Mouse (Mus musculus): Measurements from ENCODE around the gene Cnn1. TPM values are rescaled to one million over a fixed set of nuclear protein-coding genes. Genes with fewer than 3 reads are reported as not detected.
"Not testable (repeated sequence)": the region's sequence is repeated elsewhere in the genome, so short reads cannot be mapped to it uniquely, and the experiment has no call there.

Gene Cnn1
- polyA plus RNA-seq, 1 experiment from 2014 or later = 0.66 TPM

GRCm38 (mm10) chr9:22069881-22070553 is 29.0 kb upstream of the Cnn1 start:
- Histone ChIP-seq H3K27me3 (ENCODE audit: control insufficient read depth, insufficient read depth, low read length) (no peaks in the 10 kb centered on the region), H3K9me3 (ENCODE audit: control insufficient read depth, low read length) (no peaks in the 10 kb centered on the region), H3K36me3 (ENCODE audit: control insufficient read depth, insufficient read depth, low read length) (peaks cover 15% of the 10 kb centered on the region), H3K27ac (ENCODE audit: low read depth, low read length) (peak overlapping the region; percentile 98; the same call in 1 of the 2 replicates), H3K4me3 (ENCODE audit: low read depth, low read length) (peak overlapping the region; percentile 83), H3K9ac (replicated peaks; ENCODE audit: low read depth, low read length) (peak overlapping the region; percentile 94; the same call in 1 of the 2 replicates), H3K4me1 (ENCODE audit: control insufficient read depth, insufficient read depth, low read length) (peaks cover 12% of the 10 kb centered on the region), H3K4me2 (ENCODE audit: low read depth, low read length) (peak overlapping the region; percentile 52)
- 77% methylated on average over 4 of the region's 4 CpGs for WGBS
- peak; percentile 8; the same call in 1 of the 2 replicates for ATAC-seq (ENCODE audit: low read depth)

GRCm38 (mm10) chr9:22070791-22071573 is 28.0 kb upstream of the Cnn1 start, which contains the start of the genes Gm49318 and Zfp653:
Gm49318 (minus strand) TSS chr9:22071259.
Zfp653 (minus strand) TSS chr9:22071376.
- no peaks in the 10 kb centered on the region for H3K9me3 ChIP-seq (ENCODE audit: control insufficient read depth, low read length)
- ATAC-seq (ENCODE audit: low read depth) = peak; percentile 98
- H3K27ac ChIP-seq (ENCODE audit: low read depth, low read length) = peak within 1 kb of the TSS; percentile 98
- H3K4me3 ChIP-seq (ENCODE audit: low read depth, low read length) = peak within 1 kb of the TSS; percentile 83
- peak within 1 kb of the TSS; percentile 94 for H3K9ac ChIP-seq (replicated peaks; ENCODE audit: low read depth, low read length)
- H3K27me3 ChIP-seq (ENCODE audit: control insufficient read depth, insufficient read depth, low read length) = no peaks in the 10 kb centered on the region
- peaks cover 12% of the 10 kb centered on the region for H3K4me1 ChIP-seq (ENCODE audit: control insufficient read depth, insufficient read depth, low read length)
- 0 out of 2 replicates have a peak, but pooled peaks cover 6% of the 10 kb centered on the region for H3K36me3 ChIP-seq (ENCODE audit: control insufficient read depth, insufficient read depth, low read length)
- H3K4me2 ChIP-seq (ENCODE audit: low read depth, low read length) = peak within 1 kb of the TSS; percentile 52
- WGBS = under 1% methylated on average over 83 of the region's 87 CpGs

DNA sequence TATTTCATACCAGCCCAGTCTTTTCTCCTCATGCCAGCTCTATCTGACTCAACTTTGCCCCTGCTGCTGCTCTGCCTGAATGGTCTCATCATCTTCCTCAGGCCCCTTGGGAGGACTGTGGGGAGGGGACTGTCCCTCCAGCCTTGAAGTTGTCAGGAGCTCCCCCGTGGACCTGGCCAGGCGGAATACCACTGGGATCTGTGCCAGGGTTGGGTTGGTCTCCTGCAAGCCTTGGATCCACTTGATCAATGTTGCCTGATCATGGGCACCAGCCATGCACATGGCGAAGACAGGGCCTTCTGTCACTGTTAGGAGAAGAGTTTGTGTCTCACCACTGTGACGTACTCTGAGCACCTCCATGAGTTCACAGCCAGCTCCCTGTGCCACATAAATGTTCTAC is 26.7 kb upstream of the Cnn1 start:
- 0 out of 2 replicates have a peak, but pooled peaks cover 6% of the 10 kb centered on the region for H3K36me3 ChIP-seq (ENCODE audit: control insufficient read depth, insufficient read depth, low read length)
- H3K27me3 ChIP-seq (ENCODE audit: control insufficient read depth, insufficient read depth, low read length) = no peaks in the 10 kb centered on the region
- no peak overlapping the region for H3K4me2 ChIP-seq (ENCODE audit: low read depth, low read length)
- H3K4me1 ChIP-seq (ENCODE audit: control insufficient read depth, insufficient read depth, low read length) = peaks cover 12% of the 10 kb centered on the region
- WGBS = 95% methylated on average over 4 of the region's 4 CpGs
- H3K9ac ChIP-seq (replicated peaks; ENCODE audit: low read depth, low read length) = no peak overlapping the region
- H3K9me3 ChIP-seq (ENCODE audit: control insufficient read depth, low read length) = no peaks in the 10 kb centered on the region
- H3K4me3 ChIP-seq (ENCODE audit: low read depth, low read length) = no peak overlapping the region
- no peak for ATAC-seq (ENCODE audit: low read depth)
- H3K27ac ChIP-seq (ENCODE audit: low read depth, low read length) = no peak overlapping the region

- not testable (repeated sequence) for H3K4me2 ChIP-seq (ENCODE audit: low read depth, low read length); H3K9ac ChIP-seq (replicated peaks; ENCODE audit: low read depth, low read length); H3K4me1 ChIP-seq (ENCODE audit: control insufficient read depth, insufficient read depth, low read length); H3K27ac ChIP-seq (ENCODE audit: low read depth, low read length); ATAC-seq (ENCODE audit: low read depth); H3K27me3 ChIP-seq (ENCODE audit: control insufficient read depth, insufficient read depth, low read length); H3K4me3 ChIP-seq (ENCODE audit: low read depth, low read length); H3K36me3 ChIP-seq (ENCODE audit: control insufficient read depth, insufficient read depth, low read length); H3K9me3 ChIP-seq (ENCODE audit: control insufficient read depth, low read length)
- WGBS = 82% methylated on average over 5 of the region's 5 CpGs
Observed at GRCm38 (mm10) chr9:22075778-22076177, 23.2 kb upstream of the Cnn1 start.

GRCm38 (mm10) chr9:22076223-22076622 is 22.8 kb upstream of the Cnn1 start:
- Histone ChIP-seq H3K27me3 (ENCODE audit: control insufficient read depth, insufficient read depth, low read length) (no peaks in the 10 kb centered on the region), H3K36me3 (ENCODE audit: control insufficient read depth, insufficient read depth, low read length) (no peaks in the 10 kb centered on the region), H3K4me1 (ENCODE audit: control insufficient read depth, insufficient read depth, low read length) (peaks cover 6% of the 10 kb centered on the region; the same call in 1 of the 2 replicates), H3K27ac (ENCODE audit: low read depth, low read length) (no peak overlapping the region), H3K4me2 (ENCODE audit: low read depth, low read length) (no peak overlapping the region), H3K9ac (replicated peaks; ENCODE audit: low read depth, low read length) (no peak overlapping the region), H3K9me3 (ENCODE audit: control insufficient read depth, low read length) (no peaks in the 10 kb centered on the region), H3K4me3 (ENCODE audit: low read depth, low read length) (no peak overlapping the region)
- 94% methylated on average over 23 of the region's 23 CpGs for whole genome bisulfite sequencing
- ATAC-seq (ENCODE audit: low read depth) = no peak

GRCm38 (mm10) chr9:22084667-22085021 is 14.4 kb upstream of the Cnn1 start:
- Histone ChIP-seq H3K4me1 (ENCODE audit: control insufficient read depth, insufficient read depth, low read length) (peaks cover 6% of the 10 kb centered on the region), H3K4me2 (ENCODE audit: low read depth, low read length) (peak overlapping the region; percentile 65), H3K9ac (replicated peaks; ENCODE audit: low read depth, low read length) (peak overlapping the region; percentile 64), H3K27me3 (ENCODE audit: control insufficient read depth, insufficient read depth, low read length) (no peaks in the 10 kb centered on the region), H3K9me3 (ENCODE audit: control insufficient read depth, low read length) (no peaks in the 10 kb centered on the region), H3K27ac (ENCODE audit: low read depth, low read length) (no peak overlapping the region), H3K36me3 (ENCODE audit: control insufficient read depth, insufficient read depth, low read length) (no peaks in the 10 kb centered on the region), H3K4me3 (ENCODE audit: low read depth, low read length) (peak overlapping the region; percentile 77)
- 37% methylated on average over 4 of the region's 4 CpGs for WGBS
- no peak for ATAC-seq (ENCODE audit: low read depth)

GRCm38 (mm10) chr9:22085022-22085834 is 13.8 kb upstream of the Cnn1 start, which contains the start of gene Ecsit:
Ecsit (minus strand) TSS chr9:22085438.
- peak within 1 kb of the TSS; percentile 75 for H3K27ac ChIP-seq (ENCODE audit: low read depth, low read length)
- peak within 1 kb of the TSS; percentile 83 for H3K4me2 ChIP-seq (ENCODE audit: low read depth, low read length)
- H3K4me3 ChIP-seq (ENCODE audit: low read depth, low read length) = peak within 1 kb of the TSS; percentile 77
- H3K36me3 ChIP-seq (ENCODE audit: control insufficient read depth, insufficient read depth, low read length) = no peaks in the 10 kb centered on the region
- H3K4me1 ChIP-seq (ENCODE audit: control insufficient read depth, insufficient read depth, low read length) = peaks cover 6% of the 10 kb centered on the region
- peak; percentile 99 for ATAC-seq (ENCODE audit: low read depth)
- H3K9me3 ChIP-seq (ENCODE audit: control insufficient read depth, low read length) = no peaks in the 10 kb centered on the region
- H3K27me3 ChIP-seq (ENCODE audit: control insufficient read depth, insufficient read depth, low read length) = no peaks in the 10 kb centered on the region
- peak within 1 kb of the TSS; percentile 64 for H3K9ac ChIP-seq (replicated peaks; ENCODE audit: low read depth, low read length)
- under 1% methylated on average over 48 of the region's 48 CpGs for WGBS

GRCm38 (mm10) chr9:22086012-22086411 is 13.0 kb upstream of the Cnn1 start:
- 82% methylated on average over 6 of the region's 6 CpGs for WGBS
- Histone ChIP-seq H3K9ac (replicated peaks; ENCODE audit: low read depth, low read length) (peak overlapping the region; percentile 64), H3K27ac (ENCODE audit: low read depth, low read length) (peak overlapping the region; percentile 75; the same call in 1 of the 2 replicates), H3K36me3 (ENCODE audit: control insufficient read depth, insufficient read depth, low read length) (no peaks in the 10 kb centered on the region), H3K4me2 (ENCODE audit: low read depth, low read length) (peak overlapping the region; percentile 83), H3K9me3 (ENCODE audit: control insufficient read depth, low read length) (no peaks in the 10 kb centered on the region), H3K4me3 (ENCODE audit: low read depth, low read length) (peak overlapping the region; percentile 77), H3K27me3 (ENCODE audit: control insufficient read depth, insufficient read depth, low read length) (no peaks in the 10 kb centered on the region), H3K4me1 (ENCODE audit: control insufficient read depth, insufficient read depth, low read length) (peaks cover 6% of the 10 kb centered on the region)
- ATAC-seq (ENCODE audit: low read depth) = no peak

Measured in neural tube, embryonic 14.5 days (tissue).